21 mouse cellular contexts compared by ENCODE assay signal in genomic region chr8:123244382-123244781, GRCm38 (mm10). TPM values are rescaled to one million over a fixed set of nuclear protein-coding genes. Genes with fewer than 3 reads are reported as not detected.
DNase-seq lines count a peak whose midpoint lies in the region; ATAC-seq and TF ChIP-seq lines count a peak whose summit lies in the region.
"Had no signal": no experiment of that assay in that cellular context is flagged by ENCODE, and none has a peak within 500 bp of the region (broad histone marks: within the 10 kb centered on the region; RNA-seq: fewer than 3 reads in every experiment).

No protein-coding gene starts in this region.

- TF ChIP-seq EP300 in liver, postnatal 0 days (IDR thresholded peaks at IDR 0.05; ENCODE audit: low read depth) = no peak

- H3K4me1 ChIP-seq in kidney, adult 2 months (ENCODE audit: control insufficient read depth, insufficient read depth, low read length) = peaks cover 5% of the 10 kb centered on the region; the same call in 1 of the 2 replicates
- H3K4me1 ChIP-seq in kidney, embryonic 16.5 days (ENCODE audit: insufficient read depth, low read length) = no peaks in the 10 kb centered on the region
- H3K4me1 ChIP-seq in liver, embryonic 15.5 days (replicated peaks) = peaks cover 18% of the 10 kb centered on the region
- 0 out of 2 replicates have a peak, but pooled peaks cover 4% of the 10 kb centered on the region for H3K4me1 ChIP-seq in liver, embryonic 11.5 days (replicated peaks; ENCODE audit: control insufficient read depth, insufficient read depth, low read length)
- peaks cover 21% of the 10 kb centered on the region for H3K4me1 ChIP-seq in liver, postnatal 0 days (ENCODE audit: insufficient read depth)
- H3K4me1 ChIP-seq: embryonic facial prominence, embryonic 13.5 days; forebrain, embryonic 13.5 days; heart, embryonic 12.5 days; hindbrain, embryonic 10.5 days had no signal

- no peaks in the 10 kb centered on the region for H3K27me3 ChIP-seq in kidney, adult 2 months (replicated peaks; ENCODE audit: control insufficient read depth, insufficient read depth, low read length)
- H3K27me3 ChIP-seq in kidney, embryonic 16.5 days (ENCODE audit: insufficient read depth, low read length) = no peaks in the 10 kb centered on the region
- no peaks in the 10 kb centered on the region for H3K27me3 ChIP-seq in liver, embryonic 15.5 days
- no peaks in the 10 kb centered on the region for H3K27me3 ChIP-seq in liver, embryonic 11.5 days (replicated peaks; ENCODE audit: control insufficient read depth, insufficient read depth, low read length)
- H3K27me3 ChIP-seq in liver, postnatal 0 days (ENCODE audit: insufficient read depth, low read length) = no peaks in the 10 kb centered on the region
- H3K27me3 ChIP-seq: CH12.LX; embryonic facial prominence, embryonic 13.5 days; forebrain, embryonic 13.5 days; Patski had no signal

- no peak overlapping the region for H3K4me3 ChIP-seq in kidney, adult 2 months (ENCODE audit: insufficient read depth, low read depth, low read length)
- no peak overlapping the region for H3K4me3 ChIP-seq in kidney, embryonic 16.5 days (ENCODE audit: low read length)
- H3K4me3 ChIP-seq in liver, embryonic 15.5 days (replicated peaks) = no peak overlapping the region
- no peak overlapping the region for H3K4me3 ChIP-seq in liver, embryonic 11.5 days (ENCODE audit: low read depth, low read length)
- H3K4me3 ChIP-seq in liver, postnatal 0 days (ENCODE audit: low read depth, low read length) = no peak overlapping the region
- H3K4me3 ChIP-seq: embryonic facial prominence, embryonic 13.5 days; forebrain, embryonic 13.5 days; heart, adult 2 months; heart, embryonic 12.5 days; hindbrain, embryonic 10.5 days had no signal

- 71% methylated on average over 4 of the region's 4 CpGs for whole genome bisulfite sequencing in kidney, adult 2 months
- 87% methylated on average over 4 of the region's 4 CpGs for WGBS in kidney, embryonic 16.5 days
- 58% methylated on average over 4 of the region's 4 CpGs for WGBS in liver, embryonic 15.5 days (ENCODE audit: insufficient replicate concordance)
- 81% methylated on average over 4 of the region's 4 CpGs for WGBS in liver, embryonic 11.5 days
- WGBS in liver, postnatal 0 days (ENCODE audit: insufficient replicate concordance) = 73% methylated on average over 4 of the region's 4 CpGs

- no peak for TF ChIP-seq POLR2A in kidney, adult 2 months (IDR thresholded peaks at IDR 0.05; ENCODE audit: low read depth, low read length)

- H3K27ac ChIP-seq in kidney, adult 2 months (ENCODE audit: insufficient read depth, low read depth, low read length) = peak overlapping the region; percentile 51; the same call in 1 of the 2 replicates
- H3K27ac ChIP-seq in kidney, embryonic 16.5 days (ENCODE audit: low read length) = no peak overlapping the region
- no peak overlapping the region for H3K27ac ChIP-seq in liver, embryonic 15.5 days (replicated peaks)
- no peak overlapping the region for H3K27ac ChIP-seq in liver, embryonic 11.5 days (ENCODE audit: low read depth, low read length)
- peak overlapping the region; percentile 61; the same call in 1 of the 2 replicates for H3K27ac ChIP-seq in liver, postnatal 0 days (ENCODE audit: low read depth)
- H3K27ac ChIP-seq: embryonic facial prominence, embryonic 13.5 days; forebrain, embryonic 13.5 days; heart, adult 2 months; hindbrain, embryonic 10.5 days had no signal

- H3K9me3 ChIP-seq in kidney, embryonic 16.5 days (ENCODE audit: low read length) = no peaks in the 10 kb centered on the region
- no peaks in the 10 kb centered on the region for H3K9me3 ChIP-seq in liver, embryonic 15.5 days (replicated peaks)
- H3K9me3 ChIP-seq in liver, embryonic 11.5 days (ENCODE audit: control insufficient read depth, low read length) = no peaks in the 10 kb centered on the region
- H3K9me3 ChIP-seq in liver, postnatal 0 days (ENCODE audit: low read length) = no peaks in the 10 kb centered on the region
- H3K9me3 ChIP-seq: embryonic facial prominence, embryonic 13.5 days; forebrain, embryonic 13.5 days; heart, embryonic 12.5 days; hindbrain, embryonic 10.5 days had no signal

- no peak for TF ChIP-seq CTCF in kidney, adult 2 months (conservative IDR thresholded peaks at IDR 0.05; ENCODE audit: insufficient read depth, insufficient read length, low read depth, low read length)
- TF ChIP-seq CTCF in liver, postnatal 0 days (IDR thresholded peaks at IDR 0.05; ENCODE audit: low read depth) = no peak

- H3K9ac ChIP-seq in kidney, embryonic 16.5 days (replicated peaks; ENCODE audit: low read length) = no peak overlapping the region
- no peak overlapping the region for H3K9ac ChIP-seq in liver, embryonic 15.5 days
- no peak overlapping the region for H3K9ac ChIP-seq in liver, embryonic 11.5 days (ENCODE audit: low read depth, low read length)
- 0 out of 2 replicates have a peak overlapping the region, but pooled peaks have one; percentile 16 for H3K9ac ChIP-seq in liver, postnatal 0 days (replicated peaks)
- H3K9ac ChIP-seq: embryonic facial prominence, embryonic 13.5 days; forebrain, embryonic 13.5 days; forebrain, postnatal 0 days; heart, embryonic 12.5 days had no signal

- ATAC-seq in kidney, embryonic 16.5 days (ENCODE audit: low FRiP score, low TSS enrichment) = no peak
- ATAC-seq in liver, embryonic 15.5 days (ENCODE audit: insufficient read depth) = peak; percentile 19
- ATAC-seq in liver, embryonic 11.5 days (replicated peaks; ENCODE audit: low FRiP score) = no peak
- peak; percentile 79 for ATAC-seq in liver, postnatal 0 days
- ATAC-seq: activated CD4-positive, CD25-positive, alpha-beta regulatory T cell, adult 4 months; forebrain, embryonic 13.5 days; forebrain, postnatal 0 days had no signal

- no peaks in the 10 kb centered on the region for H3K36me3 ChIP-seq in kidney, adult 2 months (ENCODE audit: control insufficient read depth, insufficient read depth, low read length)
- peaks cover 46% of the 10 kb centered on the region for H3K36me3 ChIP-seq in kidney, embryonic 16.5 days (ENCODE audit: insufficient read depth, low read length)
- peaks cover 34% of the 10 kb centered on the region for H3K36me3 ChIP-seq in liver, embryonic 15.5 days (replicated peaks)
- H3K36me3 ChIP-seq in liver, embryonic 11.5 days (ENCODE audit: control insufficient read depth, insufficient read depth, low read length) = peaks cover 8% of the 10 kb centered on the region; the same call in 1 of the 2 replicates
- peaks cover 35% of the 10 kb centered on the region for H3K36me3 ChIP-seq in liver, postnatal 0 days (replicated peaks; ENCODE audit: insufficient read depth, low read length)

- peak; percentile 87 for DNase-seq in kidney, adult 2 months
- no peak for DNase-seq in liver, embryonic 11.5 days (ENCODE audit: low spot score)
- peak; percentile 37 for DNase-seq in kidney, postnatal 14 days
- no peak for DNase-seq in liver, postnatal 0 days
- DNase-seq in adrenal gland, adult 2 months = no peak
- DNase-seq: adrenal gland, postnatal 25 days; cerebellum, adult 18-20 months; cerebellum, adult 9-11 months; cerebellum, postnatal 36 days; forebrain, postnatal 0 days; gastrocnemius, postnatal 14 days; heart, adult 2 months had no signal

- H3K4me2 ChIP-seq in kidney, embryonic 16.5 days (replicated peaks; ENCODE audit: low read depth, low read length) = no peak overlapping the region
- H3K4me2 ChIP-seq in liver, embryonic 15.5 days = no peak overlapping the region
- no peak overlapping the region for H3K4me2 ChIP-seq in liver, embryonic 11.5 days
- H3K4me2 ChIP-seq in liver, postnatal 0 days (ENCODE audit: low read depth, low read length) = no peak overlapping the region
- H3K4me2 ChIP-seq: embryonic facial prominence, embryonic 13.5 days; forebrain, embryonic 13.5 days; heart, embryonic 12.5 days had no signal

RNA-seq across cellular contexts. Expression of gene Spata2l, which starts 8.3 kb away (rescaled TPM):
- 14.9 and 16.7 TPM in 2 replicates for polyA plus RNA-seq in kidney, adult 2 months (2012; rRNA removed)
- 7.5 and 8.9 TPM in 2 replicates for polyA plus RNA-seq in kidney, embryonic 16.5 days (2015; fragmentation: Nextera tagmentation; extraction: Ambion mirVana)
- polyA plus RNA-seq in liver, embryonic 15.5 days (2015; fragmentation: Nextera tagmentation; extraction: Ambion mirVana) = 2.2 and 2.9 TPM in 2 replicates
- polyA plus RNA-seq in liver, embryonic 11.5 days (2014; fragmentation: Nextera tagmentation; extraction: Ambion mirVana) = 2.0 and 2.2 TPM in 2 replicates
- 4.2 and 6.6 TPM in 2 replicates for polyA plus RNA-seq in liver, postnatal 0 days (2015; fragmentation: Nextera tagmentation; extraction: Ambion mirVana)
- total RNA-seq in adrenal gland, adult 2 months (2021) = 10 to 100 TPM; 12.3 to 15.6 TPM
- polyA plus RNA-seq in adrenal gland, adult 2 months (2012; rRNA removed) = 37.1 and 62.5 TPM in 2 replicates

RNA-seq across cellular contexts. Expression of gene Zfp276, which starts 9.6 kb away (rescaled TPM):
- 22.4 and 29.9 TPM in 2 replicates for polyA plus RNA-seq in kidney, adult 2 months (2012; rRNA removed)
- 26.7 and 28.5 TPM in 2 replicates for polyA plus RNA-seq in kidney, embryonic 16.5 days (2015; fragmentation: Nextera tagmentation; extraction: Ambion mirVana)
- polyA plus RNA-seq in liver, embryonic 15.5 days (2015; fragmentation: Nextera tagmentation; extraction: Ambion mirVana) = 8.0 and 9.2 TPM in 2 replicates
- 16.0 and 18.8 TPM in 2 replicates for polyA plus RNA-seq in liver, embryonic 11.5 days (2014; fragmentation: Nextera tagmentation; extraction: Ambion mirVana)
- polyA plus RNA-seq in liver, postnatal 0 days (2015; fragmentation: Nextera tagmentation; extraction: Ambion mirVana) = 4.9 and 5.5 TPM in 2 replicates
- total RNA-seq in adrenal gland, adult 2 months (2021) = 10 to 100 TPM; 19.8 to 21.5 TPM
- 45.0 and 45.6 TPM in 2 replicates for polyA plus RNA-seq in adrenal gland, adult 2 months (2012; rRNA removed)

RNA-seq across cellular contexts. Expression of gene Vps9d1, which starts 9.8 kb away (rescaled TPM):
- 42.7 and 79.9 TPM in 2 replicates for polyA plus RNA-seq in kidney, adult 2 months (2012; rRNA removed)
- 25.8 and 31.7 TPM in 2 replicates for polyA plus RNA-seq in kidney, embryonic 16.5 days (2015; fragmentation: Nextera tagmentation; extraction: Ambion mirVana)
- 4.6 and 5.3 TPM in 2 replicates for polyA plus RNA-seq in liver, embryonic 15.5 days (2015; fragmentation: Nextera tagmentation; extraction: Ambion mirVana)
- 9.2 and 10.7 TPM in 2 replicates for polyA plus RNA-seq in liver, embryonic 11.5 days (2014; fragmentation: Nextera tagmentation; extraction: Ambion mirVana)
- 3.9 and 4.5 TPM in 2 replicates for polyA plus RNA-seq in liver, postnatal 0 days (2015; fragmentation: Nextera tagmentation; extraction: Ambion mirVana)
- total RNA-seq in adrenal gland, adult 2 months (2021) = 10 to 100 TPM; 29.4 to 34.0 TPM
- polyA plus RNA-seq in adrenal gland, adult 2 months (2012; rRNA removed) = 161 and 188 TPM in 2 replicates

RNA-seq across cellular contexts. Expression of gene Cdk10, which starts 19.7 kb away (rescaled TPM):
- 53.3 and 53.7 TPM in 2 replicates for polyA plus RNA-seq in kidney, adult 2 months (2012; rRNA removed)
- 39.8 and 40.1 TPM in 2 replicates for polyA plus RNA-seq in kidney, embryonic 16.5 days (2015; fragmentation: Nextera tagmentation; extraction: Ambion mirVana)
- polyA plus RNA-seq in liver, embryonic 15.5 days (2015; fragmentation: Nextera tagmentation; extraction: Ambion mirVana) = 8.9 and 9.0 TPM in 2 replicates
- 22.8 and 25.0 TPM in 2 replicates for polyA plus RNA-seq in liver, embryonic 11.5 days (2014; fragmentation: Nextera tagmentation; extraction: Ambion mirVana)
- polyA plus RNA-seq in liver, postnatal 0 days (2015; fragmentation: Nextera tagmentation; extraction: Ambion mirVana) = 8.7 TPM in 2 replicates
- 10 to 100 TPM; 51.0 to 53.6 TPM for total RNA-seq in adrenal gland, adult 2 months (2021)
- polyA plus RNA-seq in adrenal gland, adult 2 months (2012; rRNA removed) = 63.8 and 67.8 TPM in 2 replicates

RNA-seq across cellular contexts. Expression of gene Spata33, which starts 31.8 kb away (rescaled TPM):
- polyA plus RNA-seq in kidney, adult 2 months (2012; rRNA removed) = 3.5 and 4.6 TPM in 2 replicates
- polyA plus RNA-seq in kidney, embryonic 16.5 days (2015; fragmentation: Nextera tagmentation; extraction: Ambion mirVana) = 5.2 and 7.4 TPM in 2 replicates
- 0.18 and 0.37 TPM in 2 replicates for polyA plus RNA-seq in liver, embryonic 15.5 days (2015; fragmentation: Nextera tagmentation; extraction: Ambion mirVana)
- polyA plus RNA-seq in liver, embryonic 11.5 days (2014; fragmentation: Nextera tagmentation; extraction: Ambion mirVana) = 1.4 and 1.7 TPM in 2 replicates
- 0.32 and 0.66 TPM in 2 replicates for polyA plus RNA-seq in liver, postnatal 0 days (2015; fragmentation: Nextera tagmentation; extraction: Ambion mirVana)
- total RNA-seq in adrenal gland, adult 2 months (2021) = 1 to 10 TPM; 1.0 to 6.9 TPM
- polyA plus RNA-seq in adrenal gland, adult 2 months (2012; rRNA removed) = 0.70 and 0.71 TPM in 2 replicates
- polyA plus RNA-seq: activated CD4-positive, CD25-positive, alpha-beta regulatory T cell, adult 4 months had no signal

Comparison
In these comparisons a context has a peak if more than half of its experiments do, and no peak if none do; other contexts are left out.
1. H3K27ac ChIP-seq: peak in kidney, adult 2 months (single experiment) and liver, postnatal 0 days (single experiment); none in kidney, embryonic 16.5 days (single experiment), liver, embryonic 15.5 days (single experiment) and liver, embryonic 11.5 days (single experiment).
2. ATAC-seq: peak in liver, embryonic 15.5 days (single experiment) and liver, postnatal 0 days (single experiment); none in kidney, embryonic 16.5 days (single experiment) and liver, embryonic 11.5 days (single experiment).
3. DNase-seq: peak in kidney, adult 2 months (single experiment) and kidney, postnatal 14 days (single experiment); none in liver, embryonic 11.5 days (single experiment), liver, postnatal 0 days (single experiment) and adrenal gland, adult 2 months (single experiment).